Mouse (Mus musculus) CH12.LX (cell line): ENCODE measurements at regions not wholly inside any gene's neighbourhood (a gene's known extent, or its start where the extent isn't known, plus 50 kb on each side); places are given as distances from the start of the nearest gene placed in this dataset.

Source experiments
- CTCF ChIP-seq, 2 experiments: IDR thresholded peaks in 1 of 2; conservative IDR thresholded peaks in 1 of 2; 2 replicates each; pipeline ENCODE4 v1.5.1; 2011 to 2012; ENCODE audit warnings: low read depth in 2 of 2, low read length in 2 of 2, improper control_type of control experiment in 1 of 2, inconsistent platforms in 1 of 2, mild to moderate bottlenecking in 1 of 2, moderate library complexity in 1 of 2
- ZC3H11A ChIP-seq: IDR thresholded peaks from 2 replicates; pipeline ENCODE4 v1.6.1; 2012; ENCODE audit warnings: low read depth, mild to moderate bottlenecking, inconsistent platforms, low read length, improper control_type of control experiment
- ZKSCAN1 ChIP-seq: IDR thresholded peaks from 2 replicates; pipeline ENCODE4 v1.6.1; 2012; ENCODE audit warnings: low read depth, inconsistent platforms, low read length, improper control_type of control experiment, borderline replicate concordance

GRCm38 (mm10) chr11:6964524-6964923, 98.8 kb upstream of the Adcy1 start:
- no peak for TF ChIP-seq ZKSCAN1
- no peak for TF ChIP-seq CTCF (conservative IDR thresholded peaks at IDR 0.05 in 1 of 2, IDR thresholded peaks at IDR 0.05 in 1 of 2; ENCODE audit: low read depth in 2 of 2, low read length in 2 of 2)
- TF ChIP-seq ZC3H11A: no peak
